Mouse (Mus musculus): ENCODE data around the gene Smyd5.

The Smyd5 gene

GRCm38 (mm10) chr6:85431842-85432431 lies at the start of gene Smyd5:
Gene Smyd5 (plus strand): TSS chr6:85431989.
- peak; percentile 95 for DNase-seq (ENCODE audit: low read depth, low spot score)

- DNase-seq (ENCODE audit: low read depth, low spot score): no peak
These were observed 49.0 kb upstream of the Smyd5 start for GRCm38 (mm10) chr6:85382791-85383190.

DNA sequence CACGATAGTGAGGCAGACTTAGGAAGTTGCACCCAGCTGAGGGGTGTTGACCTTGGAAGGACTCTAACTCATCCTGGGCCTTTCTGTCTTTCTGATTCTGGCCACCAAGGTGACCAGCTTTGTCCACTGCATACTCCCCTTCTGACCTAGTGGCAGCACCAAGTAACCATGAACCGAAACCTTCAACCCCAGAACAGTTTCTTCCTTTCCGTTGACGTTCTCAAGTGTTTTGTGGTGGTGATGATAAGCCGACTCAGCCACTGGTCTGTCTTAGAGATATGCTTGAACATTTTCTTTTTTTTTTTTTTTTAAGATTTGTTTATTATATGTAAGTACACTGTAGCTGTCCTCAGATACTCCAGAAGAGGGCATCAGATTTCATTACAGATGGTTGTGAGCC lies 43.2 kb upstream of the Smyd5 start:
- no peak for DNase-seq (ENCODE audit: low read depth, low spot score)

GRCm38 (mm10) chr6:85391803-85392202 lies 40.0 kb upstream of the Smyd5 start:
- peak; percentile 84 for DNase-seq (ENCODE audit: low read depth, low spot score)

- DNase-seq (ENCODE audit: low read depth, low spot score): peak; percentile 65
These were observed 36.4 kb upstream of the Smyd5 start for GRCm38 (mm10) chr6:85395360-85395759.

DNA sequence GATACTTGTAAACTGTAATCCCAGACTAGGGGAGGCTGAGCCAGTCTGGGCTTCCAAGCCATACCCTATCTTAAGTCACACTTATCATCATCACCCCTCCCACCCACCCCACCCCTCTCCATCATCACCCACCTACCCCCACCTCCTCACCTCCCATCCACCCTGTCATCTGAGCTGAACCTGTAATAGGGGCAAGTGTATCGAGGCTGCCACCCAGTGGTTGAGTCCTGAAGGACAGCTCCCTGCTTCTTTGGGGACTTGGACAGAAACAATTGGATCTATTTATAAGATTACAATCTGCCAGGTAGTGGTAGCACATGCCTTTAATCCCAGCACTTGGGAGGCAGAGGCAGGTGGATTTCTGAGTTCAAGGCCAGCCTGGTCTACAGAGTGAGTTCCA lies 34.6 kb upstream of the Smyd5 start:
- DNase-seq (ENCODE audit: low read depth, low spot score): peak; percentile 77

DNA sequence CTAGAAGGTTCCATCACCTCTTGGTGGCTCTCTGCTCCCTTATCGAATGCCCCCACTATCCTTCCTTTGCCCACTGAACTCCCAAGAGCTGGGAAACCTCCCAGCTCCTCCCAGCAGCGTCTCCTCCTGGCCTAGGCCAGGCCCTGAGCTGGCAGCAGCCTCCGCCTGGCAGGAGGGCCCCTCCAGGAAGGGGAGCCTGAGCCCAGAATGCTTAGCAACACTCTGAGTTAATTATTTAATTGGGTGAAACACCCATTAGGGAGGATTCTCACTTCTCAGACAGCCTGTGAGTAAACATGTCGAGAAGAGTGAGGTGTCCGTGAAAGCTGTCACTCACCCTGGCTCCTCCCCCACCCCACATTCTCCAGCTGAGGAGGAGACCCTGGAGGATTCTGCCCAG lies 32.1 kb upstream of the Smyd5 start:
- DNase-seq (ENCODE audit: low read depth, low spot score): no peak

- DNase-seq (ENCODE audit: low read depth, low spot score): peak; percentile 54
These were observed 29.2 kb upstream of the Smyd5 start for GRCm38 (mm10) chr6:85402613-85403012.

GRCm38 (mm10) chr6:85403039-85403438 lies 28.8 kb upstream of the Smyd5 start:
- no peak for DNase-seq (ENCODE audit: low read depth, low spot score)

- peak; percentile 41 for DNase-seq (ENCODE audit: low read depth, low spot score)
These were observed 22.8 kb upstream of the Smyd5 start for GRCm38 (mm10) chr6:85409003-85409402.

DNA sequence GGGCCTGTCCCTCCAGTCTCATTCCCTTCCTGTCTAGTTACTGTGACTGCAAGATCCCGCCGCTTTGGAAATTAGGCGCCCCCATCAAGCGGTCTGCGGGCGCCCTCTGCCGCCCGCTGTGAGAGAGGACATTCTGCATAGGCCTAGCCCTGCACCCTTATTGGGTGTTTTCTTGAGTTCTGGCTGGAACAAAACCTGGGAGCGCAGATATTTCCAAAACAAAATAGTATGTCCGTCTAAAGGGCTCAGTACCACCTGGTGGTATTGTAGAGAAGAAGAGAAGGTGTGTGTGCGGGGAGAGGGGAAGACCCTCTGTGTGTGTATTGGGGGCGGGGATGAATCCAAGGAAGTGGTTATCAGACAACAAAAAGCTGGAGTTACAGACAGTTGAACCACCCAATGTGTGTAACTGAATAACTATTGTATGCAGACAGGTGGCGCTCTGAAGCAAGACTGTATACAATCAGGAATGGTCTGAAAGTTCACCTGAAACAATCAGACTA lies 21.0 kb upstream of the Smyd5 start:
- peak; percentile 94 for DNase-seq (ENCODE audit: low read depth, low spot score)

GRCm38 (mm10) chr6:85415829-85416228 lies 16.0 kb upstream of the Smyd5 start:
- DNase-seq (ENCODE audit: low read depth, low spot score): no peak

GRCm38 (mm10) chr6:85419150-85419549 lies 12.6 kb upstream of the Smyd5 start:
- no peak for DNase-seq (ENCODE audit: low read depth, low spot score)

GRCm38 (mm10) chr6:85423836-85424379 lies 7.9 kb upstream of the Smyd5 start, which contains the start of gene Noto:
Gene Noto (plus strand): TSS chr6:85423886.
- no peak for DNase-seq (ENCODE audit: low read depth, low spot score)

DNA sequence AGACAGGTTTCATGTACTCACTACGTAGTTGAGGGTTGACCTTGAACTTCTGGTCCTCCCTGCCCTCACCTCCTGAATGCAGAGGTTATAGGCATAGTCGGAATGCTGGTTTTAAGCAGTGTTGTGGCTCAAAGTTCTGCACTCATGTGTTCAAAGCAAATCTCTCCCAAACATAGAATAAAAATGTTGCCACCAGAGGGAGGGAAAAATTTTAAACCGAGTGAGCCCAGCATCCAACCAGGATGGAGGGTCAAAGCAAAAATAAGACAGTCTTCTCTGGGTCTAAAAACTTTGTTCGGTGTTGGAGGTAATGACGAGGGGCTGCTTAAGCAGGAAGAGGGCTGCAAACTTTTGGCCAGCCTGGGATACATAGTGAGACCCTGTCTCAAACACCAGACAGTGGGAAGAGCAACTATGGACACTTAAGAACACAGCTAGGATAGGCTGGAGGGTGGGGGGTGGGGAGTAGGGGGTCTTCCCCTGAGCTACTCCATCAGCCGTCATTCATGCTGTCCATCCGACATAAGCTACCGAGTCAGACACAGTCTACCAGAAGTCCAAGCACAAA lies 431 bp upstream of the Smyd5 start:
- DNase-seq (ENCODE audit: low read depth, low spot score): no peak

DNA sequence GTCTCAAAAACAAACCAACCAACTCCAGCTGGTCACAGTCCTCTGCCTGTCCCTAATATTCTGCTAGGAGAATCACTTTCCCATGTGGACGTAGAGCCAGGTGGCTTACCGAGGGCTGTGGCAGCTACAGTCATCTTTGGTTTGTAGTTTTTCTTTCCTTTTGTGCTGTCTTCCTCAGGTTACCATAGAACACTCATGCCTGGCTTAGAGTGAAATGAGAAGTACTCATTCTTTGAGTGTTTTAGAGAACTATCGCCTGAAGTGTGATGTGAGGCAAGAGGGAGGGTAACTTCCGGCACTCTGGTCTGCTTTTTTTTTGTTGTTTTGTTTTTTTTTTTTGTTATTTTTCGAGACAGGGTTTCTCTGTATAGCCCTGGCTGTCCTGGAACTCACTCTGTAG lies 2.1 kb downstream of the Smyd5 start:
- no peak for DNase-seq (ENCODE audit: low read depth, low spot score)

DNA sequence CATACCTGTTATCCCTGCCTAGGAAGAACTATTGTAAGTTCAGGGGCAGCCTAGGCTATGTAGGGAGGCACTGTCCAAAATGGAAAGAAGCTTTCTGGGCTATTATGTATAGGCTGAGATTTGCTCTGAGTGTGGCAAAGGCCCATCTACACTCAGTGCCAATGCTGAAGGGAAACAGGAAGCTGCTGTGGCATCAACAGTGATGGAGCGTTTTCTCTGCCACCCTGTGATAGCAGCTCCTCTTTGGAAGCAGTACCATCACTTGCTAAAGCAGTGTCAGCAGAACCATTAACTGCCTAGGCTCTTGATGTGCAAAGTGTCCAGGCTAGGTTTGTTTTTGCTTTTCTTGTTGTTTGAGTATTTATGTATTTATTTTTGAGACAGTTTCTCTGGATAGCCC lies 4.4 kb downstream of the Smyd5 start:
- no peak for DNase-seq (ENCODE audit: low read depth, low spot score)

GRCm38 (mm10) chr6:85436631-85437030 lies 4.8 kb downstream of the Smyd5 start:
- no peak for DNase-seq (ENCODE audit: low read depth, low spot score)

DNA sequence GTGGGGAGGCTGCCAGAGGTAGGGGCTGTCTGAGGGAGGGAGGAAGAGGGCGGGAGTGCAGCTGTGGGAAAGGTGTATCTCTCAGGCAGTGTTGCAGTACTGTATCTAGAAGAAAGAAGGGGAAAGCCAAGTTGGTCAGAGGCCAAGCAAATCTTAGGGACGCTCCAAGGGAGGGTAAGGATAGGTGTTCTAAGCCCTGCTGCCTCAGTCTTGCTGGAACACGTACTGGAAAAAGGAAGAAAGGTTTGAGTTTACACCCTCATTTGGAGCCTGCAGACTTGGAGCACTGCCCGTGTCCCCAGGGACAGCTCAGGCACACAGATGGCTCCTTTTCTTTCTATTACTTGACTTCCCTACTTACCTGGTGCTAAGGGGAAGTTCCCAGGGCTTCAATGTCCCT lies 9.4 kb downstream of the Smyd5 start:
- DNase-seq (ENCODE audit: low read depth, low spot score): no peak

DNA sequence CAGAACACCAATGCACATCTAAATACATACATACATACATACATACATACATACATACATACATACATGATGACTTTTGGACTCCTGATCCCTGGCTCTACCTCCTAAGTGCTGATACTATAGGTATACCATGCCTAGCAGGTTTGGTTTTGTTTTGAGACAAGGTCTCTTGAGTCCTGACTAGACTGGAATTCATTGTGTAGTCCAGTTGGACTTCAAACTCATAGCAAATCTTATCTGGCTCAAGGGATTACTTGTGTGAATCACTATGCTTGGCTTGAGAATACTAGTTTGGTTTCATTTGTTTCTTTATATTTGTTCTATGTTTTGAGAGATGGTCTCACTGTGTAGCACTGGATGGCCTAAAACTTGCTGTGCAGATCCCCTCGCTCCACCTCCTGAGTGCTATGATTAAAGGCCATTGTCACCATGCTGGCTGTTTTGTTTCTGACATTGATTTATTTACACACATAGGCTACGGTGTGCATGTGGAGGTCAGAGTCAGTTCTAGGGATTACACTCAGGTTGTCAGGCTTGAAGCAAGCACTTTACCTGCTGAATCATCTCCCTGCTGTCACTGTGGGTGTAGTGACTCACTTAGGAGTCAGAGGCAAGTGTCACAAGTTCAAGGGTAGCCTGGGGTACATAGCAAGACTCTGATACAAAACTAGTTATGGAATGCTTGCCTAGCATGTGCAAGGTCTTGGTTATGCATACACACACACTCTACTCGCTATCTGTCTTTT lies 11.9 kb downstream of the Smyd5 start:
- DNase-seq (ENCODE audit: low read depth, low spot score): no peak

- no peak for DNase-seq (ENCODE audit: low read depth, low spot score)
These were observed 12.6 kb downstream of the Smyd5 start for GRCm38 (mm10) chr6:85444266-85444965.

GRCm38 (mm10) chr6:85445286-85445685 lies 13.5 kb downstream of the Smyd5 start:
- no peak for DNase-seq (ENCODE audit: low read depth, low spot score)

Data from ZHBTc4 (cell line).